Mouse (Mus musculus) cerebellum, adult 11 months (tissue): Measurements from ENCODE around the gene Cyp21a1.
A peak's percentile ranks its signal among the peaks of the same experiment; 100 is the strongest.
"Not testable (repeated sequence)": the region's sequence is repeated elsewhere in the genome, so short reads cannot be mapped to it uniquely, and the experiment has no call there.

Source experiments
- DNase-seq: peaks from one replicate; pipeline ENCODE4 v3.0.0; 2022

Cyp21a1 gene

GRCm38 (mm10) chr17:34804301-34804700 lies at the start of gene Cyp21a1:
Gene Cyp21a1 (minus strand): TSS chr17:34804561.
- DNase-seq, result not testable (repeated sequence)

- DNase-seq, result no peak
These were observed 49.1 kb upstream of the Cyp21a1 start for GRCm38 (mm10) chr17:34853511-34853910.

- DNase-seq, result no peak
These were observed 46.3 kb upstream of the Cyp21a1 start for GRCm38 (mm10) chr17:34850517-34851125.

GRCm38 (mm10) chr17:34849722-34850516 lies 45.6 kb upstream of the Cyp21a1 start, which contains the start of the genes Skiv2l and Nelfe:
Gene Skiv2l (minus strand): TSS chr17:34850210.
Gene Nelfe (plus strand): TSS chr17:34850391.
- DNase-seq, result peak; percentile 97

DNA sequence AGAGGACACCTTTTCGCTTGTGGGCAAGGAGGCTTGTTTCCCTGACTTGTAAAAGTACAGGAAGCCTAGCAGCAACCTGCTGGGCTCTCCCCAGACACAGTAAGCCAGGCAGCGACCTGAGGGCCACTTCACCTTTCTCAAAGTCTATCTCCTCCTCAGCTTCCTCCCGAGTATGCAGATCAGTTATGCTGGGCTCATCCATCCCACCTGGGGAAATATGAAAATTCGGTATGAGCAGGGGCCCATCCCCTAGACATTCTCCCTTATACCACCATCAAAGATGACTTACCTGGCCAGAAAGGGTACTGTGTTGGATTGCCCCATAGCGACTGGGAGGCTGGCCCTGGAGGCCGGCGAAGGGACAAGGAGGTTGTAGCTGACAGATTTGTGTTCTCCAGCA lies 43.3 kb upstream of the Cyp21a1 start:
- DNase-seq, result no peak

DNA sequence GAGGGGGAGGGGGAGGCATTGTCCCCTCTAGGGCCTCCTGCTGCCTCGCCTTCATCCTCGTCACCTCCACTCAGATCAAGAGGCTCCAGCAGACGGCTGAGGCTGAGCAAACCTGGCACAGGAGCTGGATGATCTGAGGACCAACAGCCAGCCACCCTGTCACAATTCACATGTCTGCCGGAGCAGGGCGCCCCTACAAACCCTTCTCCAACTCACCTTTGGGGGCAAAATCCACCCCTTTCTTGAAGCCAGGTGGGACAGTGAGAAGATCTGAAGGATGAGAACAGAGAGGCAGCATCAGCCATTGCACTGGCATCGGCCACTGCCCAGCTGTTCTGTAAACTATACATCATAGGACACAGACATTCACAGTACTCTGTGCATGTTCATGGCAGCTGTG lies 42.8 kb upstream of the Cyp21a1 start:
- DNase-seq, result no peak

GRCm38 (mm10) chr17:34844884-34845283 lies 40.5 kb upstream of the Cyp21a1 start:
- DNase-seq, result no peak

DNA sequence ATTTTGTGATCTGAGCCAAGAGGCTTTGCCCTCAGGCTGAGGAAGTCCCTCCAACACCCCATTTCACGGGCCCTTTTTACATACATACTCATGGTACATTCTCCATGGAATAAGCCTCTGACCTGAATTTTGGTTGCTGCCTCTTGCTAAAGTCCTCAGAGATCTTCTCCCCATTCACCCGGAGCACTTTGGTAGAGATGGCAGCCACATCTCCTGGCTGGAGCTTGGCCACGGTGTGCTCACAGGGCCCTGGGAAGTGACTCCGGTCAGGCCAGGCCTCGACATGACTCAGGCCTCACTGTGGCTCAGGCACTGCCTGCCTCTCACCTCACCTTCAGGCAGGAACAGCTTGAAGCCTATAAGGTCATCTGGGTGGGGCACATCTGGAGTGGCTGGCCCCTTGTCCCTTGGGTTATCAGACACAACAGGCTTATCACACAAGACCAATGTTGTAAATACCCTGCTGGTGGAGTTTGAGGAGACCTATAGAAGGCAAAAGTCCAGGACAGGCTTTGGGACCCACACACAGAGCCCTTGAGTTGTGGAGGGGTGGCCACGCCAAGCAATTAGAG lies 36.5 kb upstream of the Cyp21a1 start:
- no peak for DNase-seq

DNA sequence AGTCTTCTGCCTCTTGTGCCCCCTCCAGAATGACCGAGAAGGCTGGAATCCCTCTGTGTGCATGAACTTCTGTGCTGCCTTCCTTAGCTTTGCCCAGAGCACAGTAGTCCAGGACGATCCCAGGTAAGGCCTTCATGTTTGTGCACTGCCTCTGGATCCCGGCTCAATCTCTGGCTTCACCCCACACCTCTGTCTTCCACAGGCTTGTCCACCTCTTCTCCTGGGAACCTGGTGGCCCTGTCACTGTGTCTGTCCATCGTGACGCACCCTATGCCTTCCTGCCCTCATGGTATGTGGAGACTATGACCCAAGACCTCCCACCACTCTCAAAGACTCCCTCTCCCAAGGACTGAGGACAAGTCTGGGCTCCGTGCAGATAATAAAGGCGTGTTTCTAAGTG lies 34.4 kb upstream of the Cyp21a1 start:
- no peak for DNase-seq

GRCm38 (mm10) chr17:34837464-34838324 lies 33.3 kb upstream of the Cyp21a1 start:
- no peak for DNase-seq

DNA sequence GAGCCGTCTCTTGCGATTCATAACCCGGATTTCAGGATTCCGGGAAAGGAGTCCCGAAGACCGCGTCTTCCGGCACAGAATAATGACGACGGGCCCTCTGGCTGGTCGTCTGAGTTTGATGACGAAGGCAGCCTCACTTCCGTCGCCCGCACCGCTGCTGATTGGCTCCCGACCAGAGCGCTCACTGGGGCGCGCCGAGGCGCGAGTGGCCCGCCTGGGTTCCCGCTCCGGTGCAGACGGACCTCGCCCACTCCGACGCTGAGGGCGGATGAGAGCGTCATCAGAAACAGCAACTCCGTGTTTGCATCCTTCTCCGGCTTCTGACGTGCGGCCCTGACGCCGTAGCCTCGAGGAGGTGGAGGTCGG lies 32.5 kb upstream of the Cyp21a1 start, which contains the start of the genes Stk19 and Dxo:
Stk19 (minus strand) TSS at position 90 of the 366 bp plus-strand sequence.
Dxo (plus strand) TSS at position 164 of the 366 bp plus-strand sequence.
- peak; percentile 93 for DNase-seq

DNA sequence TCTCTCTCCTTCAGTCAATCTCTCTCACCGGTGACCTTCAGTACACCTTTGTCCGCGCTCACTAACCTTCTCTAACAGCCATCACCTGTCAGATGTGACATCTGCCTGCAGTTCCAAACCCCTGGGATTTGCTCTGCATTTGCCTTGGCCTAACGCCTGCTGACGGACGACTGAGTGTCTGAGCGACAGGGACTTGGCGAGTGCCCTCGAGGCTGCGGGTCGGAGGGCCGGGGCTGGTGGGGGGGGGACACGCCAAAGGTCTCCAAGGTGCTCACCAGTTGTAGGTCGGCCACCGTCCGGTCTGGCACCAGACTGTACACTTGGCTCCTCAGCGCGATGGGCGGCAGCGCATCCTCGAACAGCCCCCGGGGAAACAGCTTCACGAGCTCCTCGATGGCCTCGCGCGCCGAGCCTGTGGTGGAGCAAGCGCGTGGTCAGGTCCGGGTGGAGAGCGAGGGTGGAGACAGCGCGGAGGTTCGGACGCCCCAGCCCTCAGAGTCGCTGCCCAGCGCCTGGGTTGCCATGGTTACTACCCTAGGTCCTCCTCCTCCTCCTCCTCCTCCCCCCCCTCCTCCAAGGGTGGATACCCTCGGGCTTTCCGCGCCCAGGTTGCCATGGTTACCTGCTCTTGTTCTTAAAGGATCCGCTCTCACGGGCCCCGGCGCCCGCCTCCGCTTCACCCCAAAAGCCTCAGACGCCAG lies 31.9 kb upstream of the Cyp21a1 start:
- DNase-seq, result no peak

- not testable (repeated sequence) for DNase-seq
These were observed 26.4 kb upstream of the Cyp21a1 start for GRCm38 (mm10) chr17:34830776-34831175.

GRCm38 (mm10) chr17:34814818-34815370 lies 10.5 kb upstream of the Cyp21a1 start:
- DNase-seq, result no peak

- DNase-seq, result peak; percentile 24
These were observed 9.4 kb upstream of the Cyp21a1 start for GRCm38 (mm10) chr17:34813747-34814146.

DNA sequence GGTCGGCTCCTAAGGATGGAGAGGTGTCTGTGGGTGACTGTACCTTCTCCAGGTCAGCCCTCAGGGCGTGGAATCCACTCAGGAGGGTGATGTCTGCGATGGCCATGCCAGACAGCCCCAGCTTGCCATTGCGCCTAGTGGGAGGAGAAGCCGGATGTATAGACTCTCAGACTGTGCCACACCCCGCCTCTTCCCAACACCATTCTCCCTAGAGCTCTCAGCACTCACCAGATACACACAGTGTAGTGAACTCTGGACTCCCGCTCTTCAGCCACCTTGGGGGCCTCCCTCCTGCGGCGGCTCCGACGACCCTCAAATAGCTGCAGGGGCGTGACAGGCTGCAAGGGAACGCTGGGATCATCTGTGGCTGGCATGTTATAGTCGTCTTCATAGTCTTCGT lies 6.9 kb upstream of the Cyp21a1 start:
- no peak for DNase-seq

GRCm38 (mm10) chr17:34810811-34811210 lies 6.5 kb upstream of the Cyp21a1 start:
- not testable (repeated sequence) for DNase-seq

- DNase-seq, result not testable (repeated sequence)
These were observed 6.0 kb upstream of the Cyp21a1 start for GRCm38 (mm10) chr17:34810411-34810810.

DNA sequence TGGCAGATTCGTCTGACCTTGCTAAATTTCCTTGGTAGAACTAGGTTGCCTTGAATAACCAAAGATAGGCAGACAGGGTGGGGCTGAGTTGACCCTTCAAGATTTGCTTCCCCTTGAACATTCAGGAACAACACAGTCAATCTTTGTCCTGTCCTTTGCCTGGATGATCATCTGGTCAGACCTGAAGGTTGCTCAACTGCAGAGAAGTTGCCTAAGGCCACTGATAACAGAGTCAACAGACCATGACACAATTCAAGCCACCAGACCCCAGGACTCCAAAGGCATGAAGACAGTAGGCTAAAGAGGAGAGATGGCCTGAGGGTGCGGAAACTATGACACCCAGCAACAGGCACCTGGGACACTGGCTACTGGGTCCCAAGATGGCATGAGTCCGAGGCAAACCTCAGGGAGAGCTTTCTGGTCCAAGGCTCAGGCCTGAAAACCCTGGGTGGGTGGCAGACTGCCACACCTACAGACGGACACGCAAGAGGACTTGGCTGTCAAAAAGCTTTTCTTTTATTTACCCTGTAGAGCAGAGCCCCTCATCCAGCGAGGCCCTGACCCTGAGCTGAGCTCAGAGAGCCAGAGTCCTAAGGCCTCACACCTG lies 4.3 kb upstream of the Cyp21a1 start:
- no peak for DNase-seq

- DNase-seq, result no peak
These were observed 2.8 kb upstream of the Cyp21a1 start for GRCm38 (mm10) chr17:34807176-34807575.

- DNase-seq, result no peak
These were observed 656 bp upstream of the Cyp21a1 start for GRCm38 (mm10) chr17:34804871-34805562.
